Mouse (Mus musculus): ENCODE data around the gene C1qtnf9. TPM values are rescaled to one million over a fixed set of nuclear protein-coding genes. Genes with fewer than 3 reads are reported as not detected.

Gene C1qtnf9
- total and polyA plus RNA-seq, 3 experiments = not detected

GRCm38 (mm10) chr14:60752892-60753800 is 14.8 kb upstream of the C1qtnf9 start:
- H3K36me3 ChIP-seq (ENCODE audit: control insufficient read depth in 1 of 2, insufficient read depth in 2 of 2, low read length in 2 of 2) = no peaks in the 10 kb centered on the region
- no peaks in the 10 kb centered on the region for H3K4me1 ChIP-seq (ENCODE audit: control insufficient read depth in 1 of 2, insufficient read depth in 2 of 2, low read length in 2 of 2)
- no peak overlapping the region for H3K9ac ChIP-seq (ENCODE audit: control insufficient read depth, low read depth, low read length, poor library complexity, severe bottlenecking)
- no peak for TF ChIP-seq RAD21 (IDR thresholded peaks at IDR 0.05; ENCODE audit: low read depth, low read length)
- no peak for TF ChIP-seq ELF1 (IDR thresholded peaks at IDR 0.05; ENCODE audit: low read depth, low read length)
- TF ChIP-seq USF2 (IDR thresholded peaks at IDR 0.05; ENCODE audit: borderline replicate concordance in 1 of 2, insufficient read depth in 1 of 2, low read depth in 1 of 2, low read length in 2 of 2) = no peak
- TF ChIP-seq NRF1 (IDR thresholded peaks at IDR 0.05; ENCODE audit: insufficient read depth, low read depth, low read length, poor library complexity, severe bottlenecking) = no peak
- no peak for TF ChIP-seq CHD1 (IDR thresholded peaks at IDR 0.05; ENCODE audit: low read depth, low read length)
- no peak for TF ChIP-seq MAX (IDR thresholded peaks at IDR 0.05; ENCODE audit: low read length)
- no peak for TF ChIP-seq CTCF (IDR thresholded peaks at IDR 0.05 in 2 of 3, conservative IDR thresholded peaks at IDR 0.05 in 1 of 3; ENCODE audit: control insufficient read depth in 1 of 3, insufficient read depth in 1 of 3, low read depth in 2 of 3, low read length in 3 of 3, poor library complexity in 1 of 3, severe bottlenecking in 1 of 3)
- no peak for TF ChIP-seq TBP (IDR thresholded peaks at IDR 0.05; ENCODE audit: low read depth, low read length)
- no peak for TF ChIP-seq SMC3 (IDR thresholded peaks at IDR 0.05; ENCODE audit: low read depth, low read length)
- no peak for TF ChIP-seq NELFE (IDR thresholded peaks at IDR 0.05; ENCODE audit: low read depth, low read length)
- no peak for TF ChIP-seq POLR2A (IDR thresholded peaks at IDR 0.05; ENCODE audit: control insufficient read depth in 1 of 2, insufficient read depth in 1 of 2, low read depth in 1 of 2, low read length in 2 of 2, poor library complexity in 1 of 2)
- no peak for TF ChIP-seq MEF2A (IDR thresholded peaks at IDR 0.05; ENCODE audit: extremely low read depth, insufficient replicate concordance, low read depth, low read length, poor library complexity, severe bottlenecking)
- TF ChIP-seq SIN3A (IDR thresholded peaks at IDR 0.05; ENCODE audit: low read length) = no peak
- no peak for TF ChIP-seq MAZ (IDR thresholded peaks at IDR 0.05; ENCODE audit: low read depth, low read length)
- no peak for TF ChIP-seq BHLHE40 (IDR thresholded peaks at IDR 0.05; ENCODE audit: borderline replicate concordance, low read depth, low read length)
- no peak for TF ChIP-seq KAT2A (conservative IDR thresholded peaks at IDR 0.05; ENCODE audit: low read depth, low read length)
- no peaks in the 10 kb centered on the region for H3K79me2 ChIP-seq (ENCODE audit: control insufficient read depth, insufficient read depth, low read length, poor library complexity)
- no peaks in the 10 kb centered on the region for H3K27me3 ChIP-seq (ENCODE audit: control insufficient read depth in 1 of 2, insufficient read depth in 2 of 2, low read length in 2 of 2)
- no peak overlapping the region for H3K27ac ChIP-seq (ENCODE audit: control insufficient read depth, low read depth, low read length)
- DNase-seq (ENCODE audit: low read depth, low spot score) = no peak
- H3K9me3 ChIP-seq (replicated peaks; ENCODE audit: insufficient read depth, low read length) = no peaks in the 10 kb centered on the region
- no peak overlapping the region for H3K4me3 ChIP-seq (ENCODE audit: control insufficient read depth in 1 of 2, insufficient read depth in 1 of 2, low read depth in 2 of 2, low read length in 2 of 2)

GRCm38 (mm10) chr14:60753801-60754126 is 14.2 kb upstream of the C1qtnf9 start:
- Histone ChIP-seq H3K4me3 (ENCODE audit: control insufficient read depth in 1 of 2, insufficient read depth in 1 of 2, low read depth in 2 of 2, low read length in 2 of 2) (no peak overlapping the region), H3K27me3 (ENCODE audit: control insufficient read depth in 1 of 2, insufficient read depth in 2 of 2, low read length in 2 of 2) (no peaks in the 10 kb centered on the region), H3K4me1 (ENCODE audit: control insufficient read depth in 1 of 2, insufficient read depth in 2 of 2, low read length in 2 of 2) (no peaks in the 10 kb centered on the region), H3K9ac (ENCODE audit: control insufficient read depth, low read depth, low read length, poor library complexity, severe bottlenecking) (no peak overlapping the region), H3K36me3 (ENCODE audit: control insufficient read depth in 1 of 2, insufficient read depth in 2 of 2, low read length in 2 of 2) (no peaks in the 10 kb centered on the region), H3K79me2 (ENCODE audit: control insufficient read depth, insufficient read depth, low read length, poor library complexity) (no peaks in the 10 kb centered on the region), H3K27ac (ENCODE audit: control insufficient read depth, low read depth, low read length) (no peak overlapping the region), H3K9me3 (replicated peaks; ENCODE audit: insufficient read depth, low read length) (no peaks in the 10 kb centered on the region)
- DNase-seq (ENCODE audit: low read depth, low spot score) = no peak
- TF ChIP-seq NELFE (IDR thresholded peaks at IDR 0.05; ENCODE audit: low read depth, low read length) = no peak
- no peak for TF ChIP-seq USF1 (IDR thresholded peaks at IDR 0.05; ENCODE audit: low read depth, low read length)

Data from MEL (cell line).